Mouse (Mus musculus): ENCODE measurements around the gene Bloc1s1. TPM values are rescaled to one million over a fixed set of nuclear protein-coding genes. Genes with fewer than 3 reads are reported as not detected.

Gene Bloc1s1
- total RNA-seq, 2 experiments from 2014 or later = 194 to 199 TPM

Other genes starting within 250 kb of the Bloc1s1 start
- gene Suox, start 250.0 kb downstream of the Bloc1s1 start, total RNA-seq (2021) = 10 to 100 TPM; 22.3 to 28.2 TPM
- 10 to 100 TPM; 76.5 to 84.4 TPM for gene Rab5b, start 227.8 kb downstream of the Bloc1s1 start, total RNA-seq (2021)
- 1 to 10 TPM in 1 of 2 experiments, under 1 TPM in 1; 0.65 to 1.1 TPM for gene Pmel, start 219.8 kb downstream of the Bloc1s1 start, total RNA-seq (2021)
- 1 to 10 TPM; 8.2 to 9.1 TPM for gene Cdk2, start 219.0 kb downstream of the Bloc1s1 start, total RNA-seq (2021)
- 10 to 100 TPM; 11.5 to 16.1 TPM for gene Dgka, start 179.2 kb downstream of the Bloc1s1 start, total RNA-seq (2021)
- 10 to 100 TPM in 1 of 2 experiments, 1 to 10 TPM in 1; 10.0 to 10.1 TPM for gene Pym1, start 176.1 kb downstream of the Bloc1s1 start, total RNA-seq (2021)
- 1 to 10 TPM; 1.9 to 3.7 TPM for gene Mmp19, start 133.1 kb downstream of the Bloc1s1 start, total RNA-seq (2021)
- 10 to 100 TPM; 34.0 to 35.3 TPM for gene Dnajc14, start 120.0 kb downstream of the Bloc1s1 start, total RNA-seq (2021)
- 1 to 10 TPM; 4.6 to 5.6 TPM for gene Tmem198b, start 119.7 kb downstream of the Bloc1s1 start, total RNA-seq (2021)
- 10 to 100 TPM; 35.6 to 39.7 TPM for gene Sarnp, start 106.7 kb downstream of the Bloc1s1 start, total RNA-seq (2021)
- 1 to 10 TPM; 8.1 to 9.7 TPM for gene Ormdl2, start 102.4 kb downstream of the Bloc1s1 start, total RNA-seq (2021)
- gene Gdf11, start 32.3 kb downstream of the Bloc1s1 start, total RNA-seq (2021) = 1 to 10 TPM; 2.3 to 2.6 TPM
- 100 to 1,000 TPM; 144 to 158 TPM for gene Cd63, start 23.0 kb downstream of the Bloc1s1 start, total RNA-seq (2021)
- gene Rdh5, start 1.1 kb downstream of the Bloc1s1 start, total RNA-seq (2021) = 1 to 10 TPM; 4.3 to 4.7 TPM
- gene Itga7, start 9.8 kb upstream of the Bloc1s1 start, total RNA-seq (2021) = 100 to 1,000 TPM; 144 to 148 TPM
- gene Mettl7b, start 37.0 kb upstream of the Bloc1s1 start, total RNA-seq (2021) = not detected
- not detected for gene Olfr9, start 65.4 kb upstream of the Bloc1s1 start, total RNA-seq (2021)
- gene Olfr763, start 86.8 kb upstream of the Bloc1s1 start, total RNA-seq (2021) = not detected
- not detected for gene Olfr764-ps1, start 115.9 kb upstream of the Bloc1s1 start, total RNA-seq (2021)
- gene Olfr765, start 126.0 kb upstream of the Bloc1s1 start, total RNA-seq (2021) = not detected
- not detected for gene Olfr766-ps1, start 144.9 kb upstream of the Bloc1s1 start, total RNA-seq (2021)
- gene Olfr767, start 158.9 kb upstream of the Bloc1s1 start, total RNA-seq (2021) = not detected
- gene Olfr768, start 175.3 kb upstream of the Bloc1s1 start, total RNA-seq (2021) = not detected
- not detected for gene Olfr769, start 193.8 kb upstream of the Bloc1s1 start, total RNA-seq (2021)
- not detected for gene Olfr770, start 215.0 kb upstream of the Bloc1s1 start, total RNA-seq (2021)
- not detected for gene Olfr771, start 240.7 kb upstream of the Bloc1s1 start, total RNA-seq (2021)